Mouse (Mus musculus): ENCODE measurements around the gene Klf14. TPM values are rescaled to one million over a fixed set of nuclear protein-coding genes. Genes with fewer than 3 reads are reported as not detected.

The Klf14 gene
- polyA plus RNA-seq, 1 experiment: not detected

Other genes starting within 250 kb of the Klf14 start
- gene Mest, start 235.5 kb downstream of the Klf14 start, polyA plus RNA-seq (2012; rRNA removed): 10.4 and 21.2 TPM in 2 replicates
- 11.4 and 13.2 TPM in 2 replicates for gene Copg2, start 62.3 kb downstream of the Klf14 start, polyA plus RNA-seq (2012; rRNA removed)
- not detected in 2 replicates for gene Tsga13, start 43.5 kb downstream of the Klf14 start, polyA plus RNA-seq (2012; rRNA removed)